Mouse (Mus musculus): Measurements from ENCODE around the gene Hcrt. TPM values are rescaled to one million over a fixed set of nuclear protein-coding genes. Genes with fewer than 3 reads are reported as not detected.
"Not testable (repeated sequence)": the region's sequence is repeated elsewhere in the genome, so short reads cannot be mapped to it uniquely, and the experiment has no call there.

The Hcrt gene
- polyA plus RNA-seq (2017; shearing (Covaris generic)) = not detected

- ATAC-seq = no peak
These were observed at the start of gene Hcrt for GRCm38 (mm10) chr11:100762831-100763230. TSS of gene Hcrt (minus strand) at chr11:100762931.

GRCm38 (mm10) chr11:100811132-100811531 is 48.4 kb upstream of the Hcrt start:
- no peak for ATAC-seq

GRCm38 (mm10) chr11:100810516-100810915 is 47.8 kb upstream of the Hcrt start:
- no peak for ATAC-seq

- ATAC-seq = no peak
These were observed 43.9 kb upstream of the Hcrt start for GRCm38 (mm10) chr11:100806380-100807305.

- no peak for ATAC-seq
These were observed 42.8 kb upstream of the Hcrt start for GRCm38 (mm10) chr11:100805535-100805934.

- ATAC-seq = peak; percentile 83
These were observed 41.7 kb upstream of the Hcrt start for GRCm38 (mm10) chr11:100804409-100804808.

GRCm38 (mm10) chr11:100799426-100799825 is 36.7 kb upstream of the Hcrt start:
- ATAC-seq = no peak

GRCm38 (mm10) chr11:100796585-100796984 is 33.9 kb upstream of the Hcrt start:
- no peak for ATAC-seq

- ATAC-seq = no peak
These were observed 32.7 kb upstream of the Hcrt start for GRCm38 (mm10) chr11:100795386-100795785.

GRCm38 (mm10) chr11:100791457-100792049 is 28.8 kb upstream of the Hcrt start:
- no peak for ATAC-seq

- ATAC-seq = not testable (repeated sequence)
These were observed 27.9 kb upstream of the Hcrt start for GRCm38 (mm10) chr11:100790644-100791043.

- no peak for ATAC-seq
These were observed 27.0 kb upstream of the Hcrt start for GRCm38 (mm10) chr11:100789702-100790101.

- ATAC-seq = no peak
These were observed 23.0 kb upstream of the Hcrt start for GRCm38 (mm10) chr11:100785774-100786173.

GRCm38 (mm10) chr11:100784286-100784685 is 21.6 kb upstream of the Hcrt start:
- ATAC-seq = no peak

GRCm38 (mm10) chr11:100782568-100782967 is 19.8 kb upstream of the Hcrt start:
- no peak for ATAC-seq

GRCm38 (mm10) chr11:100781763-100782475 is 19.2 kb upstream of the Hcrt start:
- ATAC-seq = no peak

- ATAC-seq = no peak
These were observed 17.5 kb upstream of the Hcrt start for GRCm38 (mm10) chr11:100780247-100780646.

- ATAC-seq = no peak
These were observed 15.3 kb upstream of the Hcrt start for GRCm38 (mm10) chr11:100778069-100778468.

- no peak for ATAC-seq
These were observed 13.2 kb upstream of the Hcrt start for GRCm38 (mm10) chr11:100775921-100776320.

GRCm38 (mm10) chr11:100774261-100774660 is 11.5 kb upstream of the Hcrt start:
- no peak for ATAC-seq

GRCm38 (mm10) chr11:100770646-100771408 is 8.1 kb upstream of the Hcrt start, which contains the start of gene Ghdc:
TSS of gene Ghdc (minus strand) at chr11:100770957.
- ATAC-seq = peak; percentile 95

GRCm38 (mm10) chr11:100769980-100770379 is 7.2 kb upstream of the Hcrt start:
- ATAC-seq = no peak

Data from activated CD4-positive, CD25-positive, alpha-beta regulatory T cell, adult 4 months (primary cell).